Mouse (Mus musculus): ENCODE measurements around the gene Slc15a1.
"Not testable (repeated sequence)": the region's sequence is repeated elsewhere in the genome, so short reads cannot be mapped to it uniquely, and the experiment has no call there.

The Slc15a1 gene

DNA sequence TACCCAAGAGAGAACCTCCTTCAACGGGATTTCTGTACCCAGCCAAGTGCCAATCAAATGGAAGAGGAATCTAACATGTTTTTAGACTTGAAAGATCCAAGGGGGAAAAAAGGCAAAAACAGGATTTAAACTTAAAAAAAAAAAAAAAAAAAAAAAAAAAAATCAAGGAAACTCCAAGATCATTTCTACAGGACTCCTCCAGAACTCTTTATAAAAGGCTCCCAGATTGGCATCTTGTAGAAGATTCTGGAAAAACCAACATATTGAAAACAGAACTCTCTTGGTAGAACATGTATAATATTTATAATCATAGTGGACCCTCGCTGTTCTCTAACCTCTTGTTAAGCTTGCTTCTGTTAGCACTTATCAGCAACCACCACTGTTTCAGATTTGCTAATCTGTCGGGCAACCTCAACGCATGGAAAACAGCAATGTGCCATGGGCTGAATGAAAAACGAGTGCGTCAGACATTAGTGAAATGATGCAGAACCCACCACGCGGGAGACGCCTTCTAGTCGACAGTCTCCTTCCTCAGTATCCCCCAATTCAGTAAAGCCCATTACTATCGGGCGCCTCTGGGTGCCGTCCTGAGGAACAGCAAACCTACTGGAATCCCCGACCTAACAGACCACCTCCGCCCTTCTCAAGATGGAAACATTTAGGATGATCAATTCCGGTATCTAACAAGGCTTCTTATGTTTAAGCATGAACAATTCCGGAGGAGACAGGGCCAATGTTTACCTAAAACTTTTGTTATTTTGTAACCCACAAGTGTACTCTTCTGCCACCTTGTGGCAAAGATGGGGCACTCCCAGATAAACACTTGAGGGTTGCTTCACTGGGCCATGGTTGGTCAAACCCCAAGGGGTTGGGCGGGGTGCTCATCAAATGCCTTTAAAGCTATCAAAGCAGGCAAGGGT is 54.3 kb downstream of the Slc15a1 start:
- DNase-seq, result peak; percentile 70

DNA sequence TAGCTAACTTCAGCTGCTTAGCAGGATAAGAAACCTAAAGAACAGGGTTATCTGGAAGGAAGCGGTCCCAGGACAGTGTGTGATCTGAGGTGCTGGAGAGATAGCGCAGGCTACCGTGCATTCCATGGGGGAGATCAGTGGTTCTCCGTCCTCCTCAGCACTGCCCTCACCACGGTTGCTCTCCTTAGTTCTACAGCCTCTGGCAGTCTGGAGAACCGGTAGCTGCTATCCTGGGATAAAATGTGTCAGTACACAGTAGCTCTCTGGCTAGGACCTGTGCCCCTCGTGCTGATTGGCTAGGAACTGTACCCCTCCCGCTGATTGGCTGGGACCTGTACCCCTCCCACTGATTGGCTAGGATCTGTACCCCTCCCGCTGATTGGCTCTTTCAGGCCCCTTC is 58.1 kb downstream of the Slc15a1 start:
- peak; percentile 80 for DNase-seq

GRCm38 (mm10) chr14:121445194-121445593 is 59.9 kb downstream of the Slc15a1 start:
- peak; percentile 82 for DNase-seq

DNA sequence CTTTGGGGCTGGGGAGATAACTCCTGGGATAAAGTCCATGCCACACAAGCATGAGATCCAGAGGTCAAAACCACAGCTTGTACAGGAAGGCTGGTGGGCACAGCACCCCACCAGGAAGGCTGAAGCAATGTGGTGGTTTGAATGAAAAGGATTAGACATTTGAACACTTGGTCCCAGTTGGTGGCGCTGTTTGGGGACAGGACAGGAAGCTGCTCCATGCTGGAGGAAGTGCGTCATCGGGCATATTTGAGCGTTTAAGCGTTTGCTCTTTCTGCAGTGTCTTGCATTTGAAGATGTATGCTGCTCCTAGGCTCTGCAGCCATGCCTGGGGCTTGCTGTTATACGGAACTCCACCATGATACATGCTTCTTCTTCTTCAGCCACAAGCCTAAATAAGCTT is 64.2 kb downstream of the Slc15a1 start:
- no peak for DNase-seq

- DNase-seq, result peak; percentile 61
Measured at GRCm38 (mm10) chr14:121437026-121437425, 68.0 kb downstream of the Slc15a1 start.

DNA sequence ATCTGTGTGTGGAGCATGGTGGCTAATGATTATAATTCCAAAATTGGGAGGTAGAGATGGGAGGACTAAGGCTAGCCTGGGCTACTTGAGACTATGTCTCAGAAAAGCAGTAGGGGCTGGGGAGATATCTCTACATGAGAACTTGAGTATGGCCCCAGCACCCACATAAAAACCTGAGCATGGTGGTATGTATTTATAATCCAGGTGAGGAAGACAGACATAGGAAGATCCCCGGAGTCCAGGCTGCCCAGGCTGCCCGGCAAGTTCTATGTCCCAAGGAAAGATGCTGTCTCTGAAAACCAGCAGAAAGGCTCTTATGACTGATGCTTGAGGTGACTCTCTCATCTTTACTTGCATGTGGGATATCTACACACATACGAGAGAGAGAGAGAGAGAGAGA is 68.6 kb downstream of the Slc15a1 start:
- DNase-seq, result no peak

DNA sequence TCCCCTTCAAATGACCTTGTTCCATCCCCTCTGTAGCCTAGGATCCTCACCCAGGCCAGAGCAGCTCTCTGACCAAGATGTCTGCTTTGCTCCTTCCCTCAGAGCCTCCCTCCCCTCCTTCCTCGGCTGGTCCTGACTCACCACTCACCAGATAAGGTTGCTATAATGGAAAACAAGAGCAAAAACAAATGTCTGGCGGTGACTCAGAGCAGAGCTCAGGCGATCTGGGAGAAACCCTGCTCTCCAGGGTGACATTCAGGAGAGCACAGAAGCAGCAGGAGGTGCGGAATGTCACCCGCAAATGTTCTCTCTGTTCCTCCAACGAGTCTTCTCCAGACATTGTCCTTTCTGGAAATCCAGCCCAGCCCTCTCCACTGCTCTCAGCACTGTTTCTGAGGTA is 69.3 kb downstream of the Slc15a1 start:
- no peak for DNase-seq

GRCm38 (mm10) chr14:121431261-121431660 is 73.8 kb downstream of the Slc15a1 start:
- no peak for DNase-seq

DNA sequence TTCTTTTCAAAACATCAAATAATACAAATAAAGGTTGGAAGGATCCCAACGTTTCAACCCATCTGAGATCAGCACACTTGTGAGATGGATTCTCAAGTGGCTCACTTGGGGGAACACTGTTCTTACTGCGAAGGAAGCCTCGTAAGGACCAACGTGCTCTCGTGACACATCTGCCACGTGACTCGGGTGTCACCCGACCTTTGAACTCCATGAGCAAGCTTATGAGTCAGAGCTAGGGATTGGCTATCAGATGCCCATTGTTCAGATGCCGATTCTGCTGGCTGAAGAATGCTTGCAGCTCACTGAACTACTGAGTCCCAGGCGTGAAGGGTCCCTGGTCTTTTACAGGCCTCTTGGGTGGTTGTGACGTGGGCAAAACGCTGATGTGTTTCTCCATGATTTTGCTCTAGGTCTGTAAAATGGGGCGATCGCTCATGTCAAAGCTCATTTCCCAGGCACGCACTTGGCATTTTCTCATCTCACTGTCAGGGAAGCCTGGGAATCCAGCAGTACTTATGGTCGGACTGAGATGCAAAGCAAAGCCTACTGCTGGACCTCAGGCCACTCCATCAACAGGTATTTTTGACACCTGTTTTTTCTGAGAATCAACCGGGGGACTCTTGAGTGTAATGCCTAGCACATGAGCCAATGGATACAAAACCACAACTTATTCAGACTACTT is 75.1 kb downstream of the Slc15a1 start:
- no peak for DNase-seq

GRCm38 (mm10) chr14:121428148-121428547 is 76.9 kb downstream of the Slc15a1 start:
- no peak for DNase-seq

DNA sequence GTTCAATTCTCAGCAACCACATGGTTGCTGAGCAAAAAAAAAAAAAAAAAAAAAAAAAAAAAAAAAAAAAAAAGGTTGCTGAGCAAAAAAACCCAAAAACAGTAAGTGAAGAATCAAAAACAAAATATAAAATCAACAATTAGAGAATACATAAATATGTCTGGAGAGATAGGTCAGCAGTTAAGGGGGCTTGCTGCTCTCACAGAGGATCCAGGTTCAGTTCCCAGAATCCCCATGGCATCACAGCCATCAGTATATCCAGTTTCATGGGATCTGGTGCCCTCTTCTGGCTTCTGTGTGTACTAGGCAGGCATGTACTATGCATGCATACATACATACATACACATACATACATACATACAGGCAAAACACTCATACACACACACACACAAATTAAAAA is 78.3 kb downstream of the Slc15a1 start:
- peak; percentile 40 for DNase-seq

- no peak for DNase-seq
Measured at GRCm38 (mm10) chr14:121425004-121425793, 79.9 kb downstream of the Slc15a1 start.

DNA sequence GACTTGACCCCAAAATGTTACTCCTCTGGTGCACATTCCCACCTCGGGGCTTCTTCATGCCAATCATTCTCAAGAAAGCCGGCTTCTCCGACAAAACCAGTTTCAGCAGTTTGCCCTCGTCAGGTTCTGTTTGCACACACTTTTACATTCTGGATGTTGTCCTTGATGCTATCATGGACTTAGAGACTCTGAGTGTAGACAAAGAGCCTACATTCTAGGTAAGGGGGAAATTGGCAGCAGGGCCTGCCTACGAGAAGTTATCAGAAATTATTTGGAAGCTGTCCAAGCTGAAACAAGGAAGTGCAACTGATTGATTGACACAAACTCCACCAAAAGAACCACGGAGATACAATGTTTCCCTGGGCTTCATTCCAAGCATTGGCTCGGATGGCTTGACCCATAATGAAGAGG is 81.7 kb downstream of the Slc15a1 start:
- no peak for DNase-seq

DNA sequence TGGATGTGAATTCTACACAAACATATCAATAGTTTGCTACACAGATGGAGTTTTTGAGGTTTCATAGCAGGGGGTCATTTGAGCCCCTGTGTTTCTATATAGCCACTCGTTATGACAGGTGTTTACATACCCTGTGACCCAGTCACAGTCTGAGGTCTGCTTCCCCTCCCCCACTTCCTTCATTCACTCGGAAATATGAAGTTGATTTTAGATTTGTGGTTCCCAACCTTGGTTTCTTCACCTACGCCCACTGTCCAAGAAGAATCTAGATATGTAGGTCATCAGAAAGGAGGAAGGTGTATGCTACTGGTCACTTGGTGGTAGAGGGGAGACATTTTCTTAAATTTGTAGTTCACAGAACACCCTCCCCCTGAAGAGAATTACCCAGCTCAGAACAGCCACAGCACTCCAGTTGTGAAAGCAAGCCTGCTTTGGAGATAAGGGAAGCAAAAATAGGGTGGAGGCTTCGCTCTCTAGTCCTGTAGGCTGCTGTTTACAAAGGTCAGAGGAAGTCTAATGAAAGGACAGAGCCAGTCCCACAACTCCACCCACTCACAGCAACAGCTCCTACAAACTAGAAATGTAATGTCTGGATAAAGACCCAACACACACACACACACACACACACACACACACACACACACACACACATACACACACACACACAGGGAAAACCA is 82.2 kb downstream of the Slc15a1 start:
- peak; percentile 74 for DNase-seq

- DNase-seq, result peak; percentile 23
Measured at GRCm38 (mm10) chr14:121422000-121422399, 83.1 kb downstream of the Slc15a1 start.

GRCm38 (mm10) chr14:121417594-121417993 is 87.5 kb downstream of the Slc15a1 start:
- no peak for DNase-seq

- DNase-seq, result no peak
Measured at GRCm38 (mm10) chr14:121416626-121417319, 88.3 kb downstream of the Slc15a1 start.

GRCm38 (mm10) chr14:121414635-121415241 is 90.3 kb downstream of the Slc15a1 start:
- DNase-seq, result no peak

- not testable (repeated sequence) for DNase-seq
Measured at GRCm38 (mm10) chr14:121413726-121414125, 91.3 kb downstream of the Slc15a1 start.

All from liver (tissue).